Mouse (Mus musculus) embryonic facial prominence, embryonic 15.5 days (tissue): Measurements from ENCODE around the gene Itpkc. TPM values are rescaled to one million over a fixed set of nuclear protein-coding genes. Genes with fewer than 3 reads are reported as not detected.

ENCODE experiments used
- ATAC-seq: fragments of 200-750 bp; cut with Nextera tagmentation; 2 replicates; pipeline ENCODE4 v1.8.0; 2017; ENCODE audit warnings: low read depth, moderate TSS enrichment; ENCODE audit not compliant: insufficient number of reproducible peaks, low FRiP score, low TSS enrichment
- H3K27ac ChIP-seq: fragments of 300-500 bp; sonication (generic); replicated peaks from 2 replicates; pipeline ENCODE4 v1.5.1; 2015; ENCODE audit warnings: mild to moderate bottlenecking, inconsistent platforms
- H3K27me3 ChIP-seq: fragments of 300-500 bp; sonication (generic); 2 replicates; pipeline ENCODE4 v1.6.1; 2015; ENCODE audit warnings: inconsistent platforms
- H3K36me3 ChIP-seq: fragments of 300-500 bp; sonication (generic); 2 replicates; pipeline ENCODE4 v1.6.1; 2015; ENCODE audit warnings: mild to moderate bottlenecking, inconsistent platforms
- H3K4me1 ChIP-seq: fragments of 300-500 bp; sonication (generic); 2 replicates; pipeline ENCODE4 v1.6.1; 2015; ENCODE audit warnings: inconsistent platforms
- H3K4me2 ChIP-seq: fragments of 300-500 bp; sonication (generic); replicated peaks from 2 replicates; pipeline ENCODE4 v1.6.1; 2015; ENCODE audit warnings: mild to moderate bottlenecking, inconsistent platforms
- H3K4me3 ChIP-seq: fragments of 300-500 bp; sonication (generic); replicated peaks from 2 replicates; pipeline ENCODE4 v1.5.1; 2015; ENCODE audit warnings: mild to moderate bottlenecking, inconsistent platforms
- H3K9ac ChIP-seq: fragments of 300-500 bp; sonication (generic); 2 replicates; pipeline ENCODE4 v1.6.1; 2015; ENCODE audit warnings: inconsistent platforms
- H3K9me3 ChIP-seq: fragments of 300-500 bp; sonication (generic); replicated peaks from 2 replicates; pipeline ENCODE4 v1.6.1; 2016; ENCODE audit warnings: inconsistent platforms
- WGBS: fragments of 180-500 bp; shearing (Covaris S2); methylation state at CpG from one replicate; pipeline ENCODE4 v1.1.7; 2015; 5-methylcytosine and 5-hydroxymethylcytosine counted together
- polyA plus RNA-seq: library from polyadenylated mRNA; unstranded; fragments of >200 nt; fragmentation: Nextera tagmentation; extraction: Ambion mirVana; gene quantifications from 2 replicates; pipeline ENCODE4 v1.2.1, GENCODE M21; 2015

The Itpkc gene
- polyA plus RNA-seq, 1 experiment from 2014 or later, result 13.5 TPM

DNA sequence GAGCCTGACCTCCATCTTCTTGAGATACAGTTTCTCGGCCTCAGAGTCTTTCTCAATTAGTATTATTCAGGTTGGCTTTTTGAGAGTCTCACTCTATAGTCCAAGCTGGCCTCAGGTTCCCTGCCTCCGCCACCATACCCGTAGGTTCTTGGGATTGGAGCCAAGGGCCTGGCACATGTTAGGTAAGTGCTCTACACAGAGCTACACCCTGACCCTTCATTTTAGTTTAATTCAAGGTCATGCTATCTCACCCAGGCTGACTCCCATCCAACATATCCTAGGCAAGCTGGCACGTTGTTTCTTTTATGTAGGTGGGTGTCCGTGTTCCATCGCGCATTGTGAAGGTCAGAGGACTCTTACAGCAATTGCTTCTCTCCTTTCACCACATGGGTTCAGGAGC is 53.6 kb downstream of the Itpkc start:
- 95% methylated on average over 7 of the region's 7 CpGs for WGBS
- no peaks in the 10 kb centered on the region for H3K27me3 ChIP-seq
- H3K36me3 ChIP-seq, result peaks cover 44% of the 10 kb centered on the region
- H3K4me1 ChIP-seq, result peaks cover 7% of the 10 kb centered on the region
- no peak overlapping the region for H3K9ac ChIP-seq
- ATAC-seq, result no peak
- H3K4me3 ChIP-seq, result no peak overlapping the region
- no peaks in the 10 kb centered on the region for H3K9me3 ChIP-seq
- no peak overlapping the region for H3K27ac ChIP-seq
- no peak overlapping the region for H3K4me2 ChIP-seq

DNA sequence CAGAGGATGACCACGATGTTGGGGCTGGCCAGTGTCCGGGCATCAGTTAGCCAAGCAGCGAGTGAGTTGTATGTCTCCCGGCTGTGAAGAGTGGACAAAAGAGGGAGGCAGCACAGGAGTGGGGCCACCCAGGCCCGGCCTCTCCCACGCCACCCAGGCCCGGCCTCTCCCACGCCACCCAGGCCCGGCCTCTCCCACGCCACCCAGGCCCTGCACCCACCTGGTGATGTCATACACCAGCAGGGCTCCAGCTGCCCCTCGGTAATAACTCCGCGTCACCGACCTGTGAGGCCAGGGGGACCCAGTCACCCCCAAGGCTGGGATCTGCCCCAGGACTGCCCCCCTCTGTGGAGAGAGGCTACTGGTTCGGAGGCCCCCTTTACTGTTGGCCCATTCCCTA is 54.0 kb downstream of the Itpkc start:
- H3K36me3 ChIP-seq, result peaks cover 44% of the 10 kb centered on the region
- no peaks in the 10 kb centered on the region for H3K9me3 ChIP-seq
- H3K9ac ChIP-seq, result no peak overlapping the region
- H3K4me1 ChIP-seq, result peaks cover 7% of the 10 kb centered on the region
- no peak overlapping the region for H3K27ac ChIP-seq
- WGBS, result 93% methylated on average over 15 of the region's 15 CpGs
- H3K4me3 ChIP-seq, result no peak overlapping the region
- ATAC-seq, result no peak
- no peaks in the 10 kb centered on the region for H3K27me3 ChIP-seq
- H3K4me2 ChIP-seq, result no peak overlapping the region

DNA sequence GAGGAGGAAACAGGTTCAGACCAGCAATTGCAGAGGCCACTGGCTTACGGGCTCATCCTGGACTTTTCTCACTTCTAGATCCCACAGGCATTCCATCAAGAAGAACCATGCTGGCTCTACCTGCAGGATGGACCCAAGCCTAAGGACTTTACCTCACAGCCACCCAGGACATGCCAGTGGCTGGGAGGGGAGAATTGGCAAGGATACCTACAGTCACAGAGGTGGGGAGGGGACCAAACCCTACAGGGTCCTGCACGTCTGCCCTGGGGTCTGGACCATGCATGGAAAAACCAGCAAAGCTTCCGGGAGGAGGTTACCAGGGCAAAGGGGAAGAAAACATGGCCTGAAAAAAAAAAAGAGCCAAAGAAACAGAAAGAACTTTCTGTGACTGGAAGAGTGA is 57.5 kb downstream of the Itpkc start:
- no peak overlapping the region for H3K4me3 ChIP-seq
- H3K4me2 ChIP-seq, result no peak overlapping the region
- H3K36me3 ChIP-seq, result peaks cover 44% of the 10 kb centered on the region
- H3K27ac ChIP-seq, result no peak overlapping the region
- 91% methylated on average over 3 of the region's 3 CpGs for WGBS
- ATAC-seq, result no peak
- no peaks in the 10 kb centered on the region for H3K9me3 ChIP-seq
- H3K4me1 ChIP-seq, result peaks cover 13% of the 10 kb centered on the region
- no peak overlapping the region for H3K9ac ChIP-seq
- H3K27me3 ChIP-seq, result no peaks in the 10 kb centered on the region

DNA sequence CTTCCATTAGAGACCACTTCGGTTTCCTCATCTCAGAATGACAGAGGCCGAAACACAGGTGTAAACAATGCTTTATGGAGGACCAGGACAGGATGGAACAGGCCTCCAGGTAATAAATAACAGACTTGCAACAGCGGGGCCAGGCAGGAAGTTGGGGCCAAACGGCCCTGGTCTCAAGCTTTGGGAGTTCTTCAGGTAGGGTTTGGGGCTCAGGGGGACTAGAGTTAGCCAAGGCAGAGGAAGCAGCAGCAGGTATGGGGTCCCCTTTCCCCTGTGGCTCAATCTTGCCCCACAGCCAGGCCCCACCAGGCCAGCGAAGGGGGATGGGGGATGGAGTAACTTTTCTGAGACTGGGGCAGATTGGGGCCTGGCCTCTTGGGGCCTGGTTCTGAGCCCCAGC is 60.1 kb downstream of the Itpkc start:
- H3K36me3 ChIP-seq, result peaks cover 33% of the 10 kb centered on the region

DNA sequence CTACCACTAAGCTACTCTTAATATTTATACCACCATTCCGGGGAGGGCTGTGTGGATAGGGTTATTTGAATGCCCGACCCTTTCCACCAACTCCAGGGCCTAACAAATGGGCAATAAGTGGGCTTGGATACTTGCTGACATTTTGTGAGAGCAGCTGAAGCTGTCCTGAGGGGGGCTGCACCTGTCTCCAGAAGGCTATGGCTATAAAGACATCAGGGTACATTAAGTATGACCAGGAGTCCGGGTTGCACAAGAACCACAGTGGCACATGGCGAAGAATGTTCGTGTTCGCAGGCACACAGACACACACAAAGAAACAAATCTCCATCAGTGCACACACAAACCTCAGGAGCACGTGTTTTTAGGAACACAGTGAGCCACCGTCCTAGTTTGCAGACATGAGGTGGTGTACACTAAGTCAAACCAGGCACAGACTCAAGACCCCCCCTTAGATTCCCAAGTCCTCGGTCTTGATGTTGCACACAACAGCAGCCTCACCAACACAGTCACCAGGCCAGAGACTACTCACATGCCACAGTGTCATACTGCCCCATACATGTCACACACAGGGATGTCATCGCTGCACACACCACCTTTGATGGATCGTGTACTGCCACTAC is 60.9 kb downstream of the Itpkc start:
- WGBS, result 67% methylated on average over 11 of the region's 11 CpGs
- Histone ChIP-seq H3K4me2 (peak overlapping the region; percentile 70), H3K9ac (peak overlapping the region; percentile 31), H3K27ac (peak overlapping the region; percentile 97), H3K9me3 (no peaks in the 10 kb centered on the region), H3K4me3 (peak overlapping the region; percentile 60), H3K4me1 (peaks cover 46% of the 10 kb centered on the region), H3K36me3 (peaks cover 26% of the 10 kb centered on the region), H3K27me3 (no peaks in the 10 kb centered on the region)
- ATAC-seq, result no peak

More for the DNA sequence above, 60.1 kb downstream of the Itpkc start:
- no peaks in the 10 kb centered on the region for H3K27me3 ChIP-seq
- no peak overlapping the region for H3K4me3 ChIP-seq
- no peak overlapping the region for H3K4me2 ChIP-seq
- H3K9me3 ChIP-seq, result no peaks in the 10 kb centered on the region
- peaks cover 38% of the 10 kb centered on the region for H3K4me1 ChIP-seq
- no peak overlapping the region for H3K9ac ChIP-seq
- ATAC-seq, result no peak
- no peak overlapping the region for H3K27ac ChIP-seq
- 89% methylated on average over 5 of the region's 5 CpGs for WGBS

DNA sequence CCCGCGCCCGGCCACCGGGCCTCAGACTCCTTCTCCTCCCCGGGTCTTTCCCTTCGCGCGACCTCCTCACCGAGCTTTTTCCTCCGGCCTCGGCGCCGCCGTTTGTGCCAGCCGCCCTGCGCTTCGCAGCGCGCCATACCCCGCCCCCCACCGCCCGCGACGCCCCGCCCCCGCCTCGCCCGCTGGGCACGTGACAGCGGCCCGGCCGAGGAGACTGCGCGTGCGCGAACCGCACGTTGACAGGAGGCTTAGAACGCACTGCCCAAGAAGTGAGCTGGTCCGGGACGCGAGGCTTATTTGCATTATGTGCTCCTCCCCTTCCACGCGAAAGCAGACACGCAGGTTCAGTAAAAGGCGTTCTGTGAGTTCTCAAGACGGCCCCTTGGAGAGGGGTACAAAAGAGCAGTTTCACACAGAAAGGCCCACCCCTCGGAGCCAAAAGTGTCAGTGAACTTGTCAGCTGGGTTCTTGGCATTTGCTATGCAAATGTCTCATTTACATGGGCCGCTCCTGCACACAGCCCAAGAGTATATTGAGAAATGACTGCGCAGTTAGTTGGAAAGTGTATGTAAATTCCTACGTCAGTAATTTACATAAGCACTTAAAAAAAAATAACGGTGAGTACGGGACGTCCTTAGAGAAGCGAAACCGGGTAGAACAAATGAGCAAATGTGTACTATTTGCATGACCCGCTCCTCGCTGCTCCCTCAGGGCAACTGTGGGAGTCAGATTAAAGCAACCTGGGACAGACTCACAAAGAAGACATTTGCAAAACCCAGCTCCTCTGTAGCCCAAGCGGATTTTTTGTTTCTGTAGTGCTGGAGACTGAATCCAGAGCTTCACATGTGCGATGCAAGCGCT is 61.6 kb downstream of the Itpkc start, which contains the start of gene Egln2:
TSS of gene Egln2 (minus strand) at position 189 of the 861 bp plus-strand sequence.
- no peaks in the 10 kb centered on the region for H3K27me3 ChIP-seq
- peaks cover 53% of the 10 kb centered on the region for H3K4me1 ChIP-seq
- peak within 1 kb of the TSS; percentile 43 for H3K9ac ChIP-seq
- peaks cover 19% of the 10 kb centered on the region for H3K36me3 ChIP-seq
- peak within 1 kb of the TSS; percentile 70 for H3K4me2 ChIP-seq
- under 1% methylated on average over 61 of the region's 61 CpGs for WGBS
- no peaks in the 10 kb centered on the region for H3K9me3 ChIP-seq
- peak within 1 kb of the TSS; percentile 97 for H3K27ac ChIP-seq
- H3K4me3 ChIP-seq, result peak within 1 kb of the TSS; percentile 60
- peak; percentile 87 for ATAC-seq

DNA sequence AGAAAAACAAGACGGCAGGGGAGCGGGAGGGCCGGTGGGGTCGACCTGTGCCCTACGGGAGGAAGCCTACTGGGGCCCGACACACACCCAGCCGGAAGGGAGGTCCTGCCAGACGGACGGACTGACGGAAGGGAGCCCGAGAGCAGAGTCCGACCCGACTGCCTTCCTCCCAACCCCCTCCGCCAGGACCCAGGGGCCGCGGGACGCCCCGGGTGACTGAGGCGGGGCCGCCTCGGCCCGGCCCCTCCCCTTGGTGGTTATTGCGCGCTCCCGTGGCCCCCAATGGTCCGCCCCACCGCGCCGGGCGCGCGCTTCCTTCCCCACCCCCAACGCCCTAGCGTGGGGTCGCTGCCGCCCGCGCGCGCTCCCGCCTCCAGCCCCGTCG is 62.2 kb downstream of the Itpkc start:
- Histone ChIP-seq H3K4me1 (peaks cover 59% of the 10 kb centered on the region), H3K4me2 (peak overlapping the region; percentile 70), H3K9ac (peak overlapping the region; percentile 43), H3K27me3 (no peaks in the 10 kb centered on the region), H3K27ac (peak overlapping the region; percentile 97), H3K4me3 (peak overlapping the region; percentile 60), H3K36me3 (peaks cover 17% of the 10 kb centered on the region), H3K9me3 (no peaks in the 10 kb centered on the region)
- WGBS, result under 1% methylated on average over 38 of the region's 43 CpGs
- peak; percentile 77 for ATAC-seq

DNA sequence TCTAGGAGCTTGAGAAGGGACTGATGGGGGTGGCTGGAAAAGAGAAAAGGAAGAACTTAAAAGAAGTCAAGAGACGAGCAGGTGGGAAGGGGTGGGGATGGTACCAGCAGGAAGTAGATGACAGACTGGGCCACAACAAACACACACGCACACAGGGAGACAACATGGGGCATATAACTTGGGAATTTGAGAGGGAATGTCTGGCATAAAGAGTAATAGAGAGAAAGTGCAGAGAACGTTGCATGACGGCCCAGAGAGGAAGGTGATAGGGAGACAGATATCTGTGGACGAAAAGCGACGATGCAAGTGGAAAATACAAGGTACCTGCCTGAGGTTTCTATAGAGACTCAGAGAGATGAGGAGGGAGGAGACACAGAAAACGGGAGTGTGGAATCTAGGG is 62.8 kb downstream of the Itpkc start:
- peak overlapping the region; percentile 43 for H3K9ac ChIP-seq
- WGBS, result 1% methylated on average over 8 of the region's 8 CpGs
- no peak for ATAC-seq
- peaks cover 17% of the 10 kb centered on the region for H3K36me3 ChIP-seq
- H3K4me3 ChIP-seq, result peak overlapping the region; percentile 60
- peaks cover 65% of the 10 kb centered on the region for H3K4me1 ChIP-seq
- peak overlapping the region; percentile 70 for H3K4me2 ChIP-seq
- H3K27me3 ChIP-seq, result no peaks in the 10 kb centered on the region
- peak overlapping the region; percentile 97 for H3K27ac ChIP-seq
- H3K9me3 ChIP-seq, result no peaks in the 10 kb centered on the region

DNA sequence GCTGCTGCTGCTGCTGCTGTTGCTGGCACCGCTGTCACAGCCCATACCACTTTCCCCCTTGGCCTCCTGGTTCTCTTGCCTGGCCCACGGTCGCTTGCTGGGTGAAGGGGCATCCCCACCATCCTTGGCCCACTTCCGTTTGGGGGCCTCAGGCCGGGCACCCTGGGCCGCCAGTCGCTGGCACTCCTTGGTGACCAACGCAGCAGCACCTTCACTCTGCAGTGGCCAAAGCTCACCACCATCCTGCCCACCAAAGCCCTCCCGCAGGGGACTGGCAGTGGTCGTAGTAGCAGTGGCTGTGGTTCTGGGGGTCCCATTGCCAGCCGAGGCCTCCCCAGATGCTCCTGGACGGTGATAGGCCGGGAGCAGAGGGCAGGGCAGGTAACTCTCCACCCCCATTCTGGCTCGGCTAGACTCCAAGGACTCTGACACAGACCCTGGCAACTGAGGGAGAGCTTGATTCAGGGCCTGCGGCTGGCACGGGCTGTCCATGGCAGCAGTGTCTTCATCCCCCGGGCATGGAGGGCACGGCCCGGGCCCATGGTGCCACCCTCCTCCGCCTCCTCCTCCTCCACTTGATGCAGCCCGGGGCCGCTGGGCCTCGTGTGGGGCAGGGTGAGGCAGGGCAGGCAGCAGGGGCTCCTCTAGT is 63.3 kb downstream of the Itpkc start:
- 64% methylated on average over 23 of the region's 23 CpGs for WGBS
- peaks cover 70% of the 10 kb centered on the region for H3K4me1 ChIP-seq
- ATAC-seq, result no peak

DNA sequence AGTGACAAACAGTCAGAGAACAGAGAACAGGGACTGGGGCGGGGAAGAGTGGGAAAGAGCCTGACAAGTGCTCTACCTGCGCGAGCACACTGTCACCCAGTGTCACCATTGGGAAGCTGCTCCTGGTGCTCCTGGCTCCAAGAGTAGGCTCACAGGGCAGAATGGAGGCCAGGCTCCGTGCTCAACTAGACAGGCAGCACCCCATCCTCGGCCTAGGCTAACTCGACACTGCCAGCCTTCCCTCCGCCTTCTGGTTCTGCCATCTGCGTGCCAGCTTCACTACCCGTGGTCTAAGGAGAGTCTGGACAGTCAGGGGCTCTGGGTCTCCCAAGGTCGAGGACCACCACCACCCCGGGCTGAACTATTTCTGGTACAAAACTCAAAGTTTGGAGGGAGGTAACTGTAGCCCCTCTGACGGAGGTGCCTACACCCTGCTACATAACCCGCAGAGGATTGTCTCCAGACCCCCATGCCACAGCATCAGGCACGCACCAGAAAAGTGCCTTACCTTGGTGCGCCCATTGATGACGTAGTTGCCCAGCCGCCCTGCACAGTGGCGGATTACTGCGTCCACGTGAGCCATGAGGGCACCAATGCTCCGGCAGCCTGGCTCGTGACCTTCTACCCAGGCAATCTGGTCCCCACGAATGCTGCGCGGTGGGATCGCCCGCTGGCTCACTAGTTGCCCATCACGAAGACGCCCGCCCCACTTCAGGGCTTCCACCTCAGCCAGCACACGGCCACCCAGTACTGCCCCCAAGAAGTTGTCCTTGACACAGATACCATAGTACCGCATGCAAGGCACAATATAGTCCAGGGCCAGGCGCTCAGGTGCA is 64.1 kb downstream of the Itpkc start:
- no peak for ATAC-seq
- no peaks in the 10 kb centered on the region for H3K9me3 ChIP-seq
- 83% methylated on average over 33 of the region's 33 CpGs for WGBS
- peaks cover 76% of the 10 kb centered on the region for H3K4me1 ChIP-seq
- H3K36me3 ChIP-seq, result peaks cover 19% of the 10 kb centered on the region
- no peaks in the 10 kb centered on the region for H3K27me3 ChIP-seq
- peak overlapping the region; percentile 43; the same call in 1 of the 2 replicates for H3K9ac ChIP-seq
- peak overlapping the region; percentile 60 for H3K4me3 ChIP-seq
- peak overlapping the region; percentile 70 for H3K4me2 ChIP-seq
- H3K27ac ChIP-seq, result no peak overlapping the region

More for the DNA sequence above, 63.3 kb downstream of the Itpkc start:
- no peaks in the 10 kb centered on the region for H3K27me3 ChIP-seq
- peak overlapping the region; percentile 70 for H3K4me2 ChIP-seq
- peak overlapping the region; percentile 43 for H3K9ac ChIP-seq
- H3K9me3 ChIP-seq, result no peaks in the 10 kb centered on the region
- H3K27ac ChIP-seq, result peak overlapping the region; percentile 97; the same call in 1 of the 2 replicates
- H3K4me3 ChIP-seq, result peak overlapping the region; percentile 60
- H3K36me3 ChIP-seq, result peaks cover 15% of the 10 kb centered on the region
